Mouse (Mus musculus) forebrain, embryonic 12.5 days (tissue): ENCODE data around the gene Tmem131. TPM values are rescaled to one million over a fixed set of nuclear protein-coding genes. Genes with fewer than 3 reads are reported as not detected.
"Not testable (repeated sequence)": the region's sequence is repeated elsewhere in the genome, so short reads cannot be mapped to it uniquely, and the experiment has no call there.

Experiments used
- ATAC-seq: fragments of 200-750 bp; cut with Nextera tagmentation; 2 replicates; pipeline ENCODE4 v1.8.0; 2017; ENCODE audit warnings: moderate TSS enrichment; ENCODE audit not compliant: low FRiP score
- H3K27ac ChIP-seq: fragments of 300-500 bp; sonication (generic); 2 replicates; pipeline ENCODE4 v1.5.1; 2016; ENCODE audit warnings: mild to moderate bottlenecking
- H3K27me3 ChIP-seq: fragments of 300-500 bp; sonication (generic); 2 replicates; pipeline ENCODE4 v1.6.1; 2016; ENCODE audit warnings: mild to moderate bottlenecking
- H3K36me3 ChIP-seq: fragments of 300-500 bp; sonication (generic); replicated peaks from 2 replicates; pipeline ENCODE4 v1.6.1; 2016; ENCODE audit warnings: mild to moderate bottlenecking
- H3K4me1 ChIP-seq: fragments of 300-500 bp; sonication (generic); 2 replicates; pipeline ENCODE4 v1.6.1; 2016
- H3K4me2 ChIP-seq: fragments of 300-500 bp; sonication (generic); 2 replicates; pipeline ENCODE4 v1.6.1; 2016; ENCODE audit warnings: mild to moderate bottlenecking, moderate library complexity
- H3K4me3 ChIP-seq: fragments of 300-500 bp; sonication (generic); replicated peaks from 2 replicates; pipeline ENCODE4 v1.5.1; 2016; ENCODE audit warnings: mild to moderate bottlenecking
- H3K9ac ChIP-seq: fragments of 300-500 bp; sonication (generic); 2 replicates; pipeline ENCODE4 v1.6.1; 2016; ENCODE audit warnings: mild to moderate bottlenecking
- H3K9me3 ChIP-seq: fragments of 300-500 bp; sonication (generic); 2 replicates; pipeline ENCODE4 v1.6.1; 2016
- WGBS: fragments of 180-500 bp; shearing (Covaris S2); methylation state at CpG from one replicate; pipeline ENCODE4 v1.1.7; 2016; 5-methylcytosine and 5-hydroxymethylcytosine counted together
- polyA plus RNA-seq: library from polyadenylated mRNA; unstranded; fragments of >200 nt; fragmentation: Nextera tagmentation; extraction: Ambion mirVana; gene quantifications from 2 replicates; pipeline ENCODE4 v1.2.1, GENCODE M21; 2016

Gene Tmem131
- polyA plus RNA-seq, 1 experiment from 2014 or later: 20.4 TPM

GRCm38 (mm10) chr1:36836274-36836954, 107.1 kb downstream of the Tmem131 start:
- Histone ChIP-seq H3K36me3 (peaks cover 40% of the 10 kb centered on the region), H3K4me2 (no peak overlapping the region), H3K27me3 (no peaks in the 10 kb centered on the region), H3K9ac (no peak overlapping the region), H3K4me1 (0 out of 2 replicates have a peak, but pooled peaks cover 2% of the 10 kb centered on the region), H3K4me3 (no peak overlapping the region), H3K27ac (no peak overlapping the region), H3K9me3 (no peaks in the 10 kb centered on the region)
- 65% methylated on average over 12 of the region's 12 CpGs for WGBS
- no peak for ATAC-seq

DNA sequence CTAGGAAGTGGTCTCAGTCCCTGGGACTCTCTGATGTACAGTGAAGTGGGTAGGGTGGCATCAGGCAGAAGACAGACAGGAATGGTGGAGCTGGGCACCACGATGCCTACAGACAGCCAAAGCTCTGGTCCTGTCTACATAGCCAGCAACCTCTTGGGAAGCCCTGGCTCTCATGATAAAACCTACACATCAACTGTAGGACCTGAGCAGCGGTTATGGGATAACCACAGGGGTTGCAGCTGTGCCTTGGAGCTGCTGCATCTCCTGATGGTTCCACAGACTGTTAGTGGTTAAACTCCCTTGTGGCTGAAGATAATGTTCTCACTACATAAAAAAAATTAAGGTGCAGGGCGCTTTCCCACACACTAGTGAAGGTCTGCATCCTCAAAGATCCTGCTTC, 107.9 kb downstream of the Tmem131 start:
- ATAC-seq: no peak
- Histone ChIP-seq H3K9me3 (no peaks in the 10 kb centered on the region), H3K4me3 (no peak overlapping the region), H3K4me2 (no peak overlapping the region), H3K9ac (no peak overlapping the region), H3K27ac (no peak overlapping the region), H3K27me3 (no peaks in the 10 kb centered on the region), H3K36me3 (peaks cover 45% of the 10 kb centered on the region), H3K4me1 (0 out of 2 replicates have a peak, but pooled peaks cover 2% of the 10 kb centered on the region)
- 95% methylated on average over 3 of the region's 3 CpGs for WGBS

DNA sequence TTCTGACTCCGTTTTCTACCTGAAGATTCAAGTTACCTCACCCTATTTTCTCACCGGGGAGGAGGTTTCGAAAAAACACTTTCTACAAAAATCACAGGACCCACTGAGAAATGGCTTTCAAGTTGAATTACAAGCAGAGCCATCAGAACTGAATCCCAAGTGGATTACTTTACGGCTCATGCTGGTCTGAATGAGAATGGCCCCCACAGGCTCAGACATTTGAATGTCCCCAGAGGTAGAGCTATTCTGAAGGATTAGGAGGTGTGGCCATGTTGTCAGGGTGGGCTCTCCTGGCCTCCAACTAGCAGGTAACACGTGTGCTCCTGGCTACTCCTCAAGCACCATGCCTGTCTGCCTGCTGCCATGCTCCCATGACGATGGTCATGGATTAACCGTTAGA, 109.4 kb downstream of the Tmem131 start:
- Histone ChIP-seq H3K9ac (no peak overlapping the region), H3K36me3 (peaks cover 42% of the 10 kb centered on the region), H3K4me2 (no peak overlapping the region), H3K27ac (no peak overlapping the region), H3K4me3 (no peak overlapping the region), H3K4me1 (0 out of 2 replicates have a peak, but pooled peaks cover 2% of the 10 kb centered on the region), H3K9me3 (no peaks in the 10 kb centered on the region), H3K27me3 (no peaks in the 10 kb centered on the region)
- no peak for ATAC-seq
- WGBS: 93% methylated on average over 7 of the region's 7 CpGs

DNA sequence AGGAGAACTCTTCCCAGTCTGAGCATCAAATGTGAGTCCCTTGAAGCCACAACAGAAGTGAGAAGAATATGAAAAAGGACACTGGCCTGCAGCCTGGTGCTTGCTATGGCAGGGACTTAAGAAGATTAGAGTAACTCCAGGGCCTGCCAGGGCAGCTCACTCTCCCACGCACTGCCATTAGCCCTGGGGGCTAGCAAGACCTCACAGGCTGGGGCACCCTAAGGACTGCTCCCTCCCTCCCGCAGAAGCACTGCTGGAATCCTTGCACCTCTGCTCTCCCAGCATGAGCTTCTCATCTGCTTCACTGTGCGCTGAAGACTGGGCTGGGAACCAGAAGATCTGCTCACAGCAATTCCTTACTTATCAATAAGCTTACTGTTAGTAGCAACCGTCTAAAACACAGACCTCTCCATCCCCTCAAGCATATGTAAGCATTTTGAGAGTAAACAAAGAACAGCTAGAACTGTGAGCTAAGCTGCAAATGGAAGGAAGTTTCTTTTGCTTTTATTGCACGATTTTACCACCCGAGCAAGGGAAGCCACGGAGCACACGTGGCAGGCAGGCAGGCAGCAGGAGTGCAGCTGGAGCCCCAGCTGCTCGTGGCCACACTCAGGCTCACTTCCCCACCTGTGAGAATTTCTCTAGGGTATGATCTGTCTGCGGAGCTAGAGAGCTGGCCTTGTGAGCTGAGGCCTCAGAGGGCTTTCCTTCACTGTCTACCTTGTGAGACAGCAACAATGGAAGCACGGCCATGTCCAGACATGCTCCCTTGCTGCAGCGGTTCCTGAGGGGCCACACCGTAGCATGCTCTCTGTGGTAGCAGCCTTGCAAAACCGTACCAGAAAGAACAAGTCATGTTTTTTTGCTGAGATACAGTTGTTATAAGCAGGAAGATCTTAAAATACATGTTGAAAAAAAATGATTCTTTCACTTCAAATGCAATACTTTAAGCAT, 112.3 kb downstream of the Tmem131 start:
- no peak for ATAC-seq
- Histone ChIP-seq H3K36me3 (peaks cover 46% of the 10 kb centered on the region), H3K27me3 (no peaks in the 10 kb centered on the region), H3K4me2 (no peak overlapping the region), H3K9ac (no peak overlapping the region), H3K27ac (0 out of 2 replicates have a peak overlapping the region, but pooled peaks have one; percentile 5), H3K9me3 (no peaks in the 10 kb centered on the region), H3K4me1 (0 out of 2 replicates have a peak, but pooled peaks cover 1% of the 10 kb centered on the region), H3K4me3 (no peak overlapping the region)
- WGBS: 64% methylated on average over 14 of the region's 14 CpGs

DNA sequence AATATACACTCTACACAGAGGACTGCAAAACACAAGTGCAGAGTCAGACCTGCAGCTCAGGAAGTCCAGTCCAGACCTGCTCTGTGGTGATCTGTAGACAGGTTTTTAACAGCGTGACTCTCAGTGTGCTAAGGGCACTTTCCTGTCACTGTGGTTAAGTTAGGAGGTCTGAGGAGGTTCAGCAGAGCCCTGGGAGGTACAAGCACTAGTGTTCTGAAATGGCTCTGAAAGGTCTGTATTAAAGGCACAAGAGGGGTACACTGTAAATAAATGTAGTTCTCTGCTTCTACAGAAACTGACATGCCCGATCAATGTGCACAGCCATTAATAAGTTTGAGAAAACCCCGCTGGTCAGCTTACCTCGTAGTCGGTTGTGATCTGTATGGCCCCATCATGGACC, 119.1 kb downstream of the Tmem131 start:
- H3K4me2 ChIP-seq: no peak overlapping the region
- H3K27ac ChIP-seq: no peak overlapping the region
- no peak overlapping the region for H3K4me3 ChIP-seq
- 95% methylated on average over 5 of the region's 5 CpGs for WGBS
- no peak overlapping the region for H3K9ac ChIP-seq
- ATAC-seq: no peak
- no peaks in the 10 kb centered on the region for H3K4me1 ChIP-seq
- H3K27me3 ChIP-seq: no peaks in the 10 kb centered on the region
- peaks cover 56% of the 10 kb centered on the region for H3K36me3 ChIP-seq
- no peaks in the 10 kb centered on the region for H3K9me3 ChIP-seq

DNA sequence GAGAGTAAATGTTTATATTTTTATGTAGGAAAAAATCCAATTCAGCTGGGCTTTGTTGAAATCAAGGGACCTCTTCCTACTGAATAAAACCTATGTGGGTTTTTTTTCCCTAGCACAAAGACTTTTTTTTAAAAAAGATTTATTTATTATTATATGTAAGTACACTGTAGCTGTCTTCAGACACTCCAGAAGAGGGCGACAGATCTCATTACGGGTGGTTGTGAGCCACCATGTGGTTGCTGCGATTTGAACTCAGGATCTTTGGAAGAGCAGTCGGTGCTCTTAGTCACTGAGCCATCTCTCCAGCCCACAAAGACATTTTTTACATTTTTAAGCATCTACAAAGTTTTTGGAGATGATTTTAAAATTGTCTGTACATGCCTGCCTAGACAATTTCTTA, 121.5 kb downstream of the Tmem131 start:
- not testable (repeated sequence) for H3K4me2 ChIP-seq, H3K27ac ChIP-seq, H3K4me1 ChIP-seq, H3K9ac ChIP-seq, H3K9me3 ChIP-seq, H3K4me3 ChIP-seq, H3K27me3 ChIP-seq, ATAC-seq
- WGBS: 92% methylated on average over 4 of the region's 4 CpGs
- H3K36me3 ChIP-seq: peaks cover 70% of the 10 kb centered on the region

DNA sequence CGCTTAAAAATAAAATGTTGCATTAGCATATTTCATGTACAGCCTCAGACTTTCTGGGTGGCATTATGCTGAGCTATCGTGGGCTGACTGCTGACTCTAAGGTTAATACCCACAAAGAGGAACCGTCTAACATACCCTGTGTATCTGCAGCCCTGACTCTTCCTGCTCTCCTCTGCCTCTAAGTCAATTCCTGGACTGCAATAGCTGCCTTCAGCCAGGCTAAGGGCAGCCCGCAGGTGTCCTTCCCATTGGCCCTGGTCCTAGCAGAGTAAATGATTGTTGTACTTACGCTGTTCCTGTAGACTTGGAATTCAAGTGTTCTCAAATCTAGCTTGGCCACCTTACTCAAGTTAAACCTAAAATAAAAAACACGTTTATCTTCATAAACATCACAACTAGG, 128.3 kb downstream of the Tmem131 start:
- 92% methylated on average over 6 of the region's 6 CpGs for WGBS
- H3K27me3 ChIP-seq: no peaks in the 10 kb centered on the region
- no peak for ATAC-seq
- no peak overlapping the region for H3K4me3 ChIP-seq
- H3K36me3 ChIP-seq: peaks cover 82% of the 10 kb centered on the region
- no peaks in the 10 kb centered on the region for H3K9me3 ChIP-seq
- no peaks in the 10 kb centered on the region for H3K4me1 ChIP-seq
- no peak overlapping the region for H3K9ac ChIP-seq
- no peak overlapping the region for H3K4me2 ChIP-seq
- no peak overlapping the region for H3K27ac ChIP-seq

DNA sequence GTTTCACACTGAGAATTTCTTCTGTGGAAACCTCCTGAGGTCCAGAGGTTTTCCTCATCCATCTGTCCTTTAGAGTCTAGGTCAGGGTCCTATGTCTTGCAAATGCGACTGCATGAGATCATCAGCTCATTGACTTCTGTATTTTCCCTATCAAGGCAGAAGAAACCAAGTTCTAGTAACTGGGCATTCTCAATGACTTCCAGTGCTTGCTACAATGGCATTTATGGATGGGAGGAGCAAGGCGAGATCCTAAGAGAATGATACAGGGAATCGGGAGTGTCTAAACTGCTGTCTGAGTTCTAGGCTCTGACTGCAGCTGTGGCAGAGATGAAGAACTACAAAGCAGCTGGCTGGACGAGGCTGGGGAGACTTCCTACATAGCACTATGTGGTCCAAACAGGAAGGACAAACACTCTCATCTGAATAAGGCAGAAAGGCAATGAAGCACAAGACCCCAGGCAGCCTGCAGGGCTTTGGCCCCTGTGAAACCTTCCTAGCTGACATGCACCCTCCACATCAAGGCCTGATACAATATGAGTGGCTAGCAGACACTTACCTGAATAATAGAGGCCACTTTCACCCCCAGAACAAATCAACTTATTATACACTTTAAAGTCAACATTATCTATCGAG, 129.1 kb downstream of the Tmem131 start:
- no peak overlapping the region for H3K27ac ChIP-seq
- no peak overlapping the region for H3K9ac ChIP-seq
- no peak for ATAC-seq
- H3K4me1 ChIP-seq: no peaks in the 10 kb centered on the region
- no peak overlapping the region for H3K4me3 ChIP-seq
- H3K36me3 ChIP-seq: peaks cover 85% of the 10 kb centered on the region
- no peak overlapping the region for H3K4me2 ChIP-seq
- WGBS: 83% methylated on average over 5 of the region's 5 CpGs
- no peaks in the 10 kb centered on the region for H3K27me3 ChIP-seq
- no peaks in the 10 kb centered on the region for H3K9me3 ChIP-seq

- Histone ChIP-seq H3K27ac (no peak overlapping the region), H3K27me3 (no peaks in the 10 kb centered on the region), H3K9ac (no peak overlapping the region), H3K4me2 (no peak overlapping the region), H3K9me3 (no peaks in the 10 kb centered on the region), H3K36me3 (peaks cover 88% of the 10 kb centered on the region), H3K4me3 (no peak overlapping the region), H3K4me1 (no peaks in the 10 kb centered on the region)
- ATAC-seq: no peak
- 92% methylated on average over 7 of the region's 7 CpGs for WGBS
Observed at GRCm38 (mm10) chr1:36813415-36813814, 130.1 kb downstream of the Tmem131 start.

DNA sequence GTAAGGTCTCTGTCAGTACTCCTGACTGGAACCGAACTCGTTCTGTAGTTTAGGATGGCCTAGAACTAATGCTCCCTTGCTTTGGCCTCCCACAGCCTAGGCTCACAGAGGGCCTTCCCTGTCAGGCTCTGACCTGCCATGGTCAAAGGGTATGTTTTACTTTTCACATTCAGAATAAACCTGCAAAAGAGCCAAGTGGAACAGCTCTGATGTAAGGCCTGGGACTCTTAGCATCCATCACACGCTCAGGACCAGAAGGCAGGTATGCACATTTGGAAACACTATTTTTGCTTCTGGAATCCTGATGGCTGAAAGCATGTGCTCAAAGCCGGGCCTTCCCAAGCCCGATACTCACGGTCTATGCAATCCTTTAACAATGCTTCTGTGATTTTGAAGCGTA, 131.7 kb downstream of the Tmem131 start:
- Histone ChIP-seq H3K27ac (no peak overlapping the region), H3K9me3 (no peaks in the 10 kb centered on the region), H3K4me2 (no peak overlapping the region), H3K36me3 (peaks cover 88% of the 10 kb centered on the region), H3K9ac (no peak overlapping the region), H3K4me1 (no peaks in the 10 kb centered on the region), H3K27me3 (no peaks in the 10 kb centered on the region), H3K4me3 (no peak overlapping the region)
- 94% methylated on average over 7 of the region's 7 CpGs for WGBS
- no peak for ATAC-seq

DNA sequence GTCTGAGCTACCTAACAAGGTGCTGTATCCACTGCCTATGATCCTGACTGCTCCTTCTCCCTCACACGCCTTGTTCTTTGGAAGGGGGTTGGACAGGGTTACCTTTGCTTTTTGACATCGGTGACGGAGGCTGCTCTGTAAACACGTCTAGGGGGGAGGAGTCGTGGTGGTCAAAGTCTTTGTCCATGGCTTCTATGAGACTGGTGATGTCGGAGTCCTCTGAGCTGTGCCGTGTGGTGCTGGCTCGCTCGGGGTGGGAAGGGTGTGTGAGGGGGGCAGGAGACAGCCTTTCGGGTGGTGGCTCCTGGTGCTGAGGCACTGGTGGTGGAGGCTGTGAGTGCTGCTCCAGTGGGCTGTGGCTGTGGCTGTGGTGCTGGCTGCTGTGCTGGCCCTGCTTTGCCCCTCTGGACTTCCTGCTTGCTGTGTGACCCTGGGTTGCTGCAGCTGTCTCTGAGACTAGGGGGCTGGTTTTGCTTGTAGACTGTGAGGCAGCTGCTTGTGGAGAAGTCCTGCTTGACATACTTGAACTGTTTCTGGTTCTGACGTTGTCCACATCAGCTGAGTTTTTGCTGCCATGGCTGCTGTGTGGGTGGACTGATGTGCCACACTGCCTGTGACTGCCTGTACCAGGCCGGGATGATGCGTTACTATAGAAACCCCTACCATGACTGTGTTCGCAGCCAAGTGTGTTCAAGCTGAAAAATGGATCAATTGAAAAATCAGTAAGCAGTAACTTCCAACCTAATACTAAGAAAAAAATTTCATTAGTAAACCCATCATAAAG, 135.5 kb downstream of the Tmem131 start:
- no peak overlapping the region for H3K9ac ChIP-seq

DNA sequence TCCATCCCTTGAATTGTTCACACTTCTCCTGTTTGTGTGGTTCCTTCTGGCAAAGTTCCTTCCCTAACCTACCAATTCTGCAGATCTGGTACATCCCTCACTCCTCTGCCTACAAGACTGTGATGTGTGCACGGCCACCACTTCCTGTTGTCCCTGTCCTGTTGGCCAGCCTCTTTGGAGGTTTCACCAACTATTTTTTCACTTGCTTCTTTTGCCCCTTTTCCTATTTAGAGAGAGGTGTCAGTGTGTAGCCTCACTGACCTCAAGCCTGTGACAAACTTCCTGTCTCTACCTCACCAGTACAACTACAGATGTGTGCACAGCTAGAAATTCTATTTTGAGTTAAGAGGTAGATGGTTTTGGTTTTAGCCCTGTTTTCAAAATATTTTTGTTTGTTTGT, 136.4 kb downstream of the Tmem131 start:
- H3K9me3 ChIP-seq: no peaks in the 10 kb centered on the region
- WGBS: 90% methylated on average over 1 of the region's 1 CpGs
- no peaks in the 10 kb centered on the region for H3K27me3 ChIP-seq
- H3K4me3 ChIP-seq: no peak overlapping the region
- no peak overlapping the region for H3K4me2 ChIP-seq
- H3K9ac ChIP-seq: no peak overlapping the region
- no peak overlapping the region for H3K27ac ChIP-seq
- peaks cover 93% of the 10 kb centered on the region for H3K36me3 ChIP-seq
- no peak for ATAC-seq
- H3K4me1 ChIP-seq: no peaks in the 10 kb centered on the region

More for the DNA sequence above, 135.5 kb downstream of the Tmem131 start:
- whole genome bisulfite sequencing: 97% methylated on average over 14 of the region's 14 CpGs
- Histone ChIP-seq H3K27ac (no peak overlapping the region), H3K36me3 (peaks cover 95% of the 10 kb centered on the region), H3K27me3 (no peaks in the 10 kb centered on the region), H3K4me2 (no peak overlapping the region), H3K4me1 (no peaks in the 10 kb centered on the region), H3K9me3 (no peaks in the 10 kb centered on the region), H3K4me3 (no peak overlapping the region)
- no peak for ATAC-seq
